Mouse (Mus musculus) adrenal gland, postnatal 25 days (tissue): ENCODE measurements at regions not wholly inside any gene's neighbourhood (a gene's known extent, or its start where the extent isn't known, plus 50 kb on each side); places are given as distances from the start of the nearest gene placed in this dataset.
"Not testable (repeated sequence)": the region's sequence is repeated elsewhere in the genome, so short reads cannot be mapped to it uniquely, and the experiment has no call there.

Source experiments
- DNase-seq: peaks from one replicate; pipeline ENCODE4 v3.0.0; 2021; ENCODE audit warnings: mixed read lengths

DNA sequence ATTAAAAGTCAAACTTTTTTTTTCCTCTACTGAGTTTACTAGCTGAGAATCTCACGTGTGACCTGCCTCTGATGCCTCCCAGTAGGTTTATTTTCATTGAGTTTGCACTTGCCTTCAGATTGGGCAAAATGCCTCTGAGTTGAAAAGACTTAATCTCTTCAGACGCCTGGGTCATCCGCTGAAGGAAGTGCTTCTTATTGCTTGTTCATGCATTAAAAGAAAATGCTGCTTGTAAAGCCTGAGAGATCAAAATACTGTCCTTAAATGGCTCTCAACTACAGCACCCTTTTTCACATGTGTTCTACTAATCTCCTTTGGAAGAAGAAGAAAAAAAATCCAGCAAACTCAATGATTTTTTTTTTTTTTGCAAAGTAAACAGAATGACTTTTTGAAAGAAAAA is 351.5 kb downstream of the Kcnh5 start:
- DNase-seq, result no peak

DNA sequence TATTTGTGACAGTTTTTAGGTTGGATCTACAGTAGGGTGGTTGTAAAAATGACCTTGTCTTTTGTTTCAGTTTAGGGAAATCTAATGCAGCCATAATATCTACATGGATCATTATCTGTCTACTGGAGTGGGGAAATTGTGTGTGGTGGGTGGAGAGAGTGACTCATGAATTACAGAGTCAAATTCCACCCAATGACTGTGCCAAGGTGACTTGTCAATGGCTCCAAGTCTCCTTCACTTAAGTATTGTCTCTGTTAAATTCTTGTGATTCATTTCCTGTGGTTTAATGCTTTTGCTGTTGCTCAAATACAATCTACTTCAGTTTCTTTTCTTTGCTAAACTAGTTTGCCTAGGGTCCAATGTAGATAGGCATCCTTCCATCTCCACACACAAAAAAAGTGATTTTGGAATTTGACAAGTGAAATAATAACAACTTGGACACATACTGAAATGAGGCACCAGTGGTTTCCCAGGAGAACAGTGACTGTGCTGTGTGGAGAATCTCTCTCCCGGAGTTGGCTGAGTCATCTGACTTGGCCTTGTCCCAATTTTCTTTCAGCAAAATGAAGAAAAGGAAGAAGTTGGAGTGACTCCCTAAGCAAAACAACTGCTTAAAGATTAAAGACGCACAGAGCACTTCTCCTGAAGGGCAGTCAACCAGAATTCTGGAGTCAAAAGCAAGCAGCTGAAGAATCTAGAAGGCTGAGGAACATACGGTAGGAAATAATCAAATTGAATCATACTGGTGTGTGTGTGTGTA is 352.2 kb downstream of the Kcnh5 start:
- peak; percentile 13 for DNase-seq

DNA sequence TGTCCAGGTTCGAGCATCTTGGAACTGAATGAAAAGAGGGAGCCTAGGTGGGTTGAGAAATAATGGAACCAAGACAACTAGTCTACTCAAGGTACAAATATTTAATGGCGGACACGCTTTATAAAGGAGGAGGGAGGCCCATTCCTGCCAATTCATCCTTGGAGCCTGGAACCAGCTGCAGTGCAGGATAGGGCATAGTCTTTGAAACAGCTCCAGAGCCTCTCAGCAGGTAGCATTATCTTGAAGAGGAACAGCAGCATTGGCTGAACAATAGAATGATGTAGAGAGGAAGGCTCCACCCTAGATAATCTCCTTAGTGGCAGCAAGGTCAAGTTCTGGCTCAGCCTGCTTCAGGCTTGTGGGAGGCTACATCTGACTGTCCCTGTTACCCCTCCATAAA is 361.0 kb downstream of the Kcnh5 start:
- DNase-seq, result not testable (repeated sequence)

DNA sequence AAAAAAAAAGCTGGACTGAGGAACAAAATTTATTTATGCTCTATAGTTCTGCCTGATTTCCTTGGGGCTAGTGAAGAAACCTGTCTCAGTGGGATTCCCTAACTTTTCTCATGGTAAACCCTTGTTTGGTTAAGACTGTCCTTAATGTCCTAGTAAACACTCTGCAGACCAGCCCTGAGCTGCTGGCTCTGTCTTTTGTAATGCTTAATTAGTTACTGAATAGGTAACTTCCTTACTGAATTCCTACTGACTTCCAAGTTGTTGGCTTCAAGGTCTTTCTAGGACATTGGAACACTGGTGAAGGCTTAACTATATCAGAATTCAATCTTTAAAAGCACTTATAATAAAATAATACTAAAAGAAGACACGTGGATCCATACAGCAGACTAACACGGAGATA is 368.6 kb downstream of the Kcnh5 start:
- DNase-seq, result not testable (repeated sequence)

DNA sequence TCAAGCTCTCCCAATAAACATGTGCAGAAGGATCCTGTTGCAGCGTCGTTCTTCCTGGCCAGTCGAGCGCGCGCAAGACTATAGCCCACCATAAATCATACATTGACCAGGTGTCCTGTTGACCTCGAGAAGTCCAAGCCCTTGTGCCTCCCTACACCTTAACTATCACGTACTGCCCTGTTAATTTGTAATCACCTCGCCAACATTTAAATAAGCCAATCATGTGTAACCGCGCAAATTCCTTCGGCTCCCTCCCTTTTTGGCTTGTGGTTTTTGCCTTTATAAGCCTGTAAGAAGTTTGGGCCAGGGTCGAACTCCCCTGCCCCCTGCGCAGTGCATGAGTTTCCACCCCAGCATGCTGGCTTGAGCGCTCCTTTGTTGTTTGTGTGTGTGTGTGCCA is 369.2 kb downstream of the Kcnh5 start:
- not testable (repeated sequence) for DNase-seq

- peak; percentile 72 for DNase-seq
These were observed 373.2 kb downstream of the Kcnh5 start for GRCm38 (mm10) chr12:74803740-74804512.

GRCm38 (mm10) chr12:74792036-74792435 is 385.1 kb downstream of the Kcnh5 start:
- no peak for DNase-seq

DNA sequence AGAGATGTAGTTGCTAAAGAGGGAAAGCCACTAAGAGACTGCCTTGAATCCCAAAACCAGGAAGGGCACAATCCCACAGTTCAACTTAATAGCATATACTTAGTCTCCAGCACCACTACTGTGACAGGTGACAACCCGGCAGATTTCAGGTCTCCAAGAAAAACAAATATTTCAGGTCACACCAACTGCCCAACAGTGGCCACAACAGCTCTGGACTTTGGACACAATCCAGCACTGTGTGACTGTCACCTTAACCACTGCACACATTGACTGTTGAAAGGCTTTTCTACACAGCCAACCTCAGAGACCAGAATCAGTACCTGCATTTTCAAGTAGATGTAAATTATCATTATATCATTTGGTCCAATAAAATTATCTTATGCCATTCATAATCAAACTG is 414.8 kb downstream of the Kcnh5 start:
- DNase-seq, result no peak

DNA sequence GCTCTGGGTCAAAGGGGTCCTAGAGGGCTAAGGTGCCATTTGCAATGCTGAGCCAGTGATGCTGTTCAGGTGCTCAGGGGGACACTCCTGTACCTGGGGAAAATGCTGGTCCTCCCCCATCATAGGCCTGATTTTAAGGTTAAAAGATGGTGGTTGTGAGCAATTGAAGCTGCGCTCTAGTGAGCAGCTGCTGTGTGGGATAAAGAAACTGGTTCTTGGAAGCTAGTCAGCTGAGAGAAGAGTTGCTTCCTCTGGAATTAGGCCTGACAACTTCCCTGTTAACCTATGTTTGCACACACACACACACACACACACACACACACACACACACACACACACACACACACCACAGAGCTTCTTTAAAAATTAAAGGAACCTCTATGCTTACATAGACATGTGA is 428.9 kb upstream of the Gm11042 start:
- no peak for DNase-seq

DNA sequence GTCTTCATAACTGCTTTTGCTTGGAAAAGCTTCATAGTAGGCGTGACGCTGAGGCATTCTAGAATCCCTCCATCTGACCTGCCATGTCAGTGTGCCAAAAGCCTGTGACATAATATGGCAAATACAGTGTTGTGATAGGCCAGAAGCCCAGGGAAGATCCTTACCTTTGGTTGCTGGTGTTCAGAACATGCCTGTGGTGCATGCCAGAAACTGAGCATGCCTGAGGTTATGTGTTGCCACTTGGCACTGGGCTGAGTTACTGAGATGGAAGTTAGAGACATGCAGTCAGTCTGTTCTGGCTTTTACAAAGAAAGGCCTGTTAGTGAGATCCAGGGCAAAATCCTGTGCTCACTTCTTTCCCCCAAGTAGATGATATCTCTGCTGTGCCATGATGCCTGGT is 412.7 kb upstream of the Gm11042 start:
- DNase-seq, result no peak

GRCm38 (mm10) chr12:74679149-74679548 is 363.0 kb upstream of the Gm11042 start:
- DNase-seq, result no peak

GRCm38 (mm10) chr12:74677835-74678234 is 361.6 kb upstream of the Gm11042 start:
- no peak for DNase-seq

DNA sequence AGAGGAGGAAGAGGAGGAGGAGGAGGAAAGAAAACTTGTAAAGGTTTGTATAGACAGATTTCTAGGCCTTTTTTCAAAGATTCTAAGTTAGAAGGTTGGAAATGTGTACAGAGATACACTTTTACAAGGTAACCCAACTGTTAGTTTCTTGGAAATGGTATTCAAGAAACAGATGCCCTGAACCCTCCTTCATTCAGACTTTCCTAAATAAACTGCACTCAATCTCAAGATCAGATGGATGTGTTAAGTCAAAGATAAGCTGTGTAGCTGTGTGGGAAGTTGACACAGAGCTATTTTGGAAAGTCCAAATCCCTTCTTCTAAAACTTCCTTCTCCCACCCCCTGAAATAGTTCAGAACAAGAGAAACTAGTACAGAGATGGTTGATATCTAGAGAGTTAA is 342.2 kb upstream of the Gm11042 start:
- DNase-seq, result no peak

DNA sequence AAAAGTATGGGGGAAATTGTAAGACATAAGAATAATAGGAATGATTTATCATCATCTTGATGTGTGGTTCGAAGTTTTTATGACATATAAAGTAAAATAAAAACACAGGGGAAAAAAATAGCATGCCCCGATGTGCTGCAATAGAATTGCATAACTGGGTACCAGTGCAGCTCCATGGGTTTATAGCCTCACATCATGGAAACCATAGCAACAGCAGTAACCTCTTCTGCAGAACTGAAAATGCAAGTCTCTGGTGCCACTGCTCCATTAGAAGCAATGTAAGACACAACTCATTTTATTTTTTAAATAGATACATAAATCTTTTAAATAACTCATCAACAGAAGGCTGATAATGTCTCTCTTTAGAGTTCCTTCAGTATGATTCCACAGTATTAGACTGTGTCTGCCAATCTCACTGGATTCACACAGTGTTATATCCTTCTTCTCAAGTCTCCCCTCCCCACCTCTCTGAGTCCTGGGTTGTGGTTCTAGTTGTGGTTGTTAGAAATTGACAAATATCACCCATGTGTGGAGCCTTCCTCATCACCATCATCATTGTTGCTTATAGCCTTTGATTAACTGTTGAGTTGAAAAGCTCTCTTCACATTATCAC is 340.9 kb upstream of the Gm11042 start:
- DNase-seq, result no peak

GRCm38 (mm10) chr12:74651256-74651655 is 335.1 kb upstream of the Gm11042 start:
- no peak for DNase-seq

DNA sequence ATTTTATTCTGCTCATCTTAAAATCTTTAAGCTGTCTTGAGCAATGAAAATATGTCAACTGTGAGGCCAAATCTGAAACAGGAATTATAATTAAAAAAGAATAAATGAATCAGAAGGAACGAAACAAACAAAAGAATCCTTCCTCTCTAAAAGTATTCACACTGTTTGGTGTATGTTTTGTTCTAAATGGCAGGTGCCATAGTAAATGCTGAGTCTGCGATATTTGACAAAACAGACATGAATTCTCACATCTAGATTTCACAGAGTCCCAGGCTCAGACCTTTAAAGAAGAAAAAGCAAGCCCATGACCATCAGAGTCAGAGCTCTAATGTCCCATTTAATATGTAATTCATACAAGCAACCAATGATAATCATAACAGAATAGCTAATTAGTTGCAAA is 316.6 kb upstream of the Gm11042 start:
- DNase-seq, result no peak

- no peak for DNase-seq
These were observed 279.0 kb upstream of the Gm11042 start for GRCm38 (mm10) chr12:74595208-74595607.

- DNase-seq, result no peak
These were observed 238.4 kb upstream of the Gm11042 start for GRCm38 (mm10) chr12:74554599-74554998.

GRCm38 (mm10) chr12:74544172-74544571 is 228.0 kb upstream of the Gm11042 start:
- no peak for DNase-seq

- DNase-seq, result no peak
These were observed 218.7 kb upstream of the Gm11042 start for GRCm38 (mm10) chr12:74534882-74535281.

GRCm38 (mm10) chr12:74528983-74529566 is 212.9 kb upstream of the Gm11042 start:
- no peak for DNase-seq

DNA sequence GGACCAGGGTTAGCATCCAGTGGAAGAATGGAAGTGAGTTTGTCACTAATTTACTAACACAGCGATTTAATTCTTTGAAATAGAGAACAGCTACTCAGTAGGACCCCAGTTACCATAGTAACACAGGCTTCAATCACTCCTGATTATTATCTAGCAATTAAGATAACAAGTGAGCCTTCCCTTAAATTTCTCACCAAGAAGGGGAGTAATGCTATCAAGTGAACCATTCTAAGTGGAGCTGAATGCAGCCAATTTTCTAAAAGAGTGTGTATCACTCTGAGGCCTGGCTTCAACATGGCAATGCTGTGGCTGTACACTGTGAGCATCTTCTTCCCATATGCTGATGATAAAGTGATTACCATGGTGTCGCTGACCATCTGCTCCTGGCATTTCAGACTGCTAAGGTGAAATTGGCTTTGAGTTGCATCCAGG is 211.0 kb upstream of the Gm11042 start:
- no peak for DNase-seq

DNA sequence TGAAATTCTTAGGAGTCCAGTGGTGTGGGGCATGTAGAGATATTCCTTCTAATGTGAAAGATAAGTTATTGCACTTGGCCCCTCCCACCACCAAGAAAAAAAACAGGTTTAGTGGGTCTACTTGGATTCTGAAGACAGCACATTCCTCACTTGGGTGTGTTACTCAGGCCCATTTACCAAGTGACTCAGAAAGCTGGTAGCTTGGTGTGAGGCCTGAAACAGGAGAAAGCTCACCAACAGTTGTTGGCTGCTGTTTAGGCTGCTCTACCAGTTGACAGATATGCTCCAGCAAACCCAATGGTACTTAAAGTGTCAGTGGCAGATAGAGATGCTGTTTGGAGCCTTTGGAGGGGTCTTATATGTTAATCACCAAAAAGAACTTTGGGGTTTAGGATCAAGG is 207.8 kb upstream of the Gm11042 start:
- no peak for DNase-seq
